Mouse (Mus musculus) urinary bladder, postnatal 25 days (tissue): ENCODE data around the gene Kif5c.

Source experiments
- DNase-seq: peaks from one replicate; pipeline ENCODE4 v3.0.0; 2022; ENCODE audit warnings: low spot score

Gene Kif5c

GRCm38 (mm10) chr2:49746947-49747346, 127.8 kb downstream of the Kif5c start:
- no peak for DNase-seq

- no peak for DNase-seq
These were observed 128.6 kb downstream of the Kif5c start for GRCm38 (mm10) chr2:49747670-49748069.

DNA sequence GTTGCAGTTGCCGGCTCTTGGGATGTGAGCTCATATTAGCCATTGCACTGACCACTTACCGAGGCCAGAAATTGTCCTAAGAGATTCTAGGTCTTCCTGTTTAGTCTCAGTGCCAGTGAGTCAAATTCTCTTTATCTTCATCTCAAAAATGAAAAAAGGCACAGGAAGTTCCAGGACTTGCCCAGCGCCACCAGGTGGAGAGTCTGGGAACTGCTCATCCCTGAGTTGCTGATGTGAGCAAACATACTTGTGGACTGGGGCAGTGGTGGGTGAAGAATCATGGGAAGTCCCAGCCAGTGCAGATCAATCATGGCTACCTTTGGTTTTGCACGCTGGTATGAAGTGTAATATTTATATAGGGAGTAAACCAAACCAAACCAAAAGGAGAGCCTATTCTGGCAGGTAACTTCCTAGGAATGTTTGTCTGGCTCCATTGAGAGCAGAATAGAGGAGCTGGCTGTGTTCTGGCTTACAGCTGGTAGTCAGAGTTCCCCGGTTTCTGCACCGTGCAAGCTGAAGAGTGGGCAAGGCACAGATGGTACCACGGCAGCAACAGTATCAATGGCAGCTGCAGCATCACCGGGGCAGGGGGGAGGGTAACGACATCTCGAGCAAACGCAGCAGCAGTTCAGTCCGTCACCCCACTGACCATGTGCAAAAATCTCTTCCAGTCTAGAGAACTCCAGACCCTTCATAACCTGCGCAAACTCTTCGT, 129.7 kb downstream of the Kif5c start:
- no peak for DNase-seq

DNA sequence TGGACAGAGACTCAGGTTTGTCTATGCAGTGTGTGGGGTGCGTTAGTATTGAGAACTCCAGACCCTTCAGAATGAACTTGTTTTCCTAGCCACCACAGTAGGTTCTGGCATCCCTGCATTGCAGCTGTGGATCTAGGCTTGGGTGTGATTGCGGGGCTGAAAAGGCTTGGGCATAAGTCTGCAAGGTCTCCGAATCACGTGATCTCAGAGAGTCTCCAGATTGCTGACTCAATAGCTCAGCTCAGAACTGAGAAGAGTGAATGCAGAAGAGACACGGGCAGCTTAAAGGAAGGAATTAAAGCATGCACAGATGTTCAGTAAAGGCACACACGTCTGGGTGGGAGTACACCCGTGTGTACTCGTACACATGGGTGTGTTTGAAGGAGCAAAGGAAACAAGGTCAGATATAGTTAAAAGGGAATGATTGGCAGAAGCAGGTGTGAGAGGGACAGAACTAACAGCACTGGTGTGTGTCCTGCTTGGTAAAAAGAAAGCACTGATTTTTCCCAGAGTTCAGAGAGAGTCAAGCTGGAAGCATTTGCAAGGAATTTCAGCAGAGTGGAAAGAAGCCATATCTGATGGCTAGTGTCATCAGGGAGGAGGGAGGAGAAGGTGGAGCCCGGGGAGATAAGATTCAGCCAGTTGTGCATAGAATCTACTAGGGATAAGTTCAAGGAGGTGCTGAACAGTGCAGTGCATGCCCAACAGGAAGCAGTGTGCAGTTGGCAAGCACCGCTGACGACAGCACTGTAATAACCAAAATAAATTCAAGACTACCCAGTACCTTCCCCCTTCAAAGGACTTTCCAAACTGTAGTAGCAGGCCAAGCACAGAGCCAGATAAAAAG, 130.9 kb downstream of the Kif5c start:
- no peak for DNase-seq

DNA sequence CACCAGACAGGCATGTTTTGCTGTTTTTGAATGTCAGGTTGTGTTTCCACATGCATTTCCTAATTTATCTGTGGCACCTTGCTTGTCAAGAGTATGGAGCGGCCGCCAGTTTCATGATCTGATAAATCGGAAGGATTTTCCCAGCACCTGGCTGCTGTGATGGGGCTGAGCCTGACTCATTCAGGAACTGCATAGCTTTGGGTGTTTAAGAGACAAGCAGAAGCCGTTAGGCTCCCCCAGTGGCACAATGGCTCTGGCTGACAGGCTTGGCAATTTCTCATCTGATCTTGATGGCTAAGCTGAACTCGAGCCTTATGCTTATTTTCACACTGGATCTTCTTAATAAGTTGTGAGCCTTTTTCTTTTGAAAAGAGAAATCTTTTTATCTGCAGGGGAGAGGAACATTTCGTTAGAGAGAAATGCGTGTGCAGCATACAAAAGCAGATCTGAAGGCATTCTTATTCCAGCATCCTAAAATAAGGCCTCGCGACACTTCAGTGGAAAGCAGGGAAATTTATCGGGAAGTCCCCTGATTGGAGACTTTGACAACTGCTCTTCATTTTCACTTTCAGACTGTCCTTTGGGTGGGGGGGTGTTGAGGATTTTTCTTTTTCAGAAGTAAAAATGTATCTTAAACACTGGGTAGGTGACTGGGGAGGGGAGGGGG, 132.6 kb downstream of the Kif5c start:
- DNase-seq, result no peak

DNA sequence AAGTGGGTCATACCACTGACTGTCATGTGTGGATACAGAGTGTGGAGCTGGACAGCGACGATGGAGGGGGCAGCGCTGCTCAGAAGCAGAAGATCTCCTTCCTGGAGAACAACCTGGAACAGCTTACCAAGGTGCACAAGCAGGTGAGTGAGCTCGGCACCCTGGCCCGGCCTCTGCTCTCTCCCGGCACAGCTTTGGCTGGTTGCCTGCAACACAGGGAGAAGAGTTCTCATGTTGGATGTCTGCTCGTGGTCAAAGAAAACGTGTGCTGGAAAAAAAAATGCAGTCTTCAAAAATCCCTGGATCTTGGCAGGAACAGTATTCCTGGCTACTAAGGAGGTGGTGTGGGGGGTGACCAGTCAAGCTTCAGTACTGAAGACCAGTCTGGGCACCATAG, 133.1 kb downstream of the Kif5c start:
- DNase-seq, result no peak

DNA sequence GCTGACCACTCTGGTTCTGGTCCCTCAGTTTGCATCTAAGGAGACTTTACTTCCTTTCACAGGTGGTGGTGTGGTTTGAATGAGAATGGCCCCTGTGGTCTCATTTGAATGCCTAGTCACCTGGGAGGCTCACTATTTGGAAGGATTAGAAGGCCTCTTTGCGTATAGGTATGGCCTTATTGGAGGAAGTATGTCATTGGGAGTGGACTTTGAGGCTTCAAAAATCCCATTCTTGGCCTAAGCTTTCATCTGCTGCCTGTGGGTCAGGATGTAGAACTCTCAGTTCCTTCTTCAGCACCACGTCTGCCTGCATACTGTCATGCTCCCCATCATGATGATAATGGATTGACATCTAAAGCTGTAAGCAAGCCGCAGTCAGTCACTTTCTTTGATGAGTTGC, 134.0 kb downstream of the Kif5c start:
- DNase-seq, result no peak

- no peak for DNase-seq
These were observed 136.0 kb downstream of the Kif5c start for GRCm38 (mm10) chr2:49755054-49755453.

GRCm38 (mm10) chr2:49757616-49758015, 138.5 kb downstream of the Kif5c start:
- DNase-seq, result no peak

DNA sequence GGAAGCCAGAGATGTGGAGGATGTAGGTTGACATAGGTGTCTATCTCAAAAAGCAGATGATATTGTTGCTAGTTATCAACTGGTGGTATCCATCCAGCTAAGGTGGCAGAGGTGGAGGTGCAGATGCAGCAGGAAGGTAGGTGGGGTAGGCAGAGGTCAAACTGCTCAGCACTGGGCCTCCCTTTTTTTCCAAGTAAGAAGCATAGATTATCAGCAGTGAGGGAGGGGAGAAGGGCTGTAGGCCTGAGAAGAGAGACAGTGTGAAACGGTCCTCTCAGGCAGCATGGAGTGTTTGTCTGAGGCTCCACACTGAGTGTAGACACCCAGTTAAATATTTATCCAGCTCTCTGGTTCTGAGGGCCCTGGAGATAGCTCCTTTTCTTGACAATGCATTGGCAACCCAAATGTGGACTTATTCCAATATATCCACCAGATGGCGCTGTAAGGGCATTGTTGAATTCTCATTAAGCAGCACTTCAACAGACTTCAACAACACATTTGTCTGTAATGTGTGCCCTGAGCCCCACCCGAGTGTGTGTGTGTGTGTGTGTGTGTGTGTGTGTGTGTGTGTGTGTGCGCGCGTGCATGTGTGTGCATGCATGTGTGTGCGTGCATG, 145.3 kb downstream of the Kif5c start:
- peak; percentile 50 for DNase-seq

DNA sequence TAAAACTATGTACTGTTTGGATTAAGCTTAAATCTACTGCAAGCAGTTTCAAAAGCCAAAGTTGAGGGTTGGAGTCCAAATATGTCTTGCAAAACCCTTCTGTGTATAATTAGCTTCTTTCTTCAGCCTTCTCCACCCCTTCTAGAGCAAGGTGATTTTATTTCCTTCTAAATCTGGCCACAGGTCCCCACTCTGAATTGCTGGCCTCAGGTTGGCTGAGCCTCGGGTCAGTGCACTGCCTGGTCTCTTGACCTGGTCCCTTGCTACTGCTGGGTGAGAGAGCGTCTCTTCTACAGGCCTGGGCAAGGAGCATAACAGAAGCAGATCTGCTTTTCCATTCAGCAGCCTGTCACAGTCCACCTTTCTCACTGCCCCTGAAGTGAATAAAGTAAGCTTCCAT, 149.8 kb downstream of the Kif5c start:
- no peak for DNase-seq

DNA sequence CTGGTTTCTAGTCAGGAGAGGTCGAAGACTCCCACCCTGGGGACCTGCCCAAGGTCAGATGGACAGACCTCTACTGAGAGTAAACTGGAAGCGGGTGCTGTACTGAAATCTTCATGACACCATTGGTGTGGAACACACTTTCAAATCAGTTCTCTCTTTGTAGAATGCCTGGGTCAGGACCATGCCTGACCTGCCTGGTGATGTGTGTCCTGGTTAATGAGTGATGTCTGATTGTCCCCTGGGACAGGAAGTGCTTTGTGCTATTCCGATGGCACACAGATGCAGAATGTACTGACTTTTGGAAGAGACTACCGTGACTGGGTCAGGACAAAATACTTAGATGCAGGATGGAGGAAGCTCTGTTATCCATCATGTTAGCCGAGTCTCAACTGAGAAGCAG, 151.3 kb downstream of the Kif5c start:
- no peak for DNase-seq

DNA sequence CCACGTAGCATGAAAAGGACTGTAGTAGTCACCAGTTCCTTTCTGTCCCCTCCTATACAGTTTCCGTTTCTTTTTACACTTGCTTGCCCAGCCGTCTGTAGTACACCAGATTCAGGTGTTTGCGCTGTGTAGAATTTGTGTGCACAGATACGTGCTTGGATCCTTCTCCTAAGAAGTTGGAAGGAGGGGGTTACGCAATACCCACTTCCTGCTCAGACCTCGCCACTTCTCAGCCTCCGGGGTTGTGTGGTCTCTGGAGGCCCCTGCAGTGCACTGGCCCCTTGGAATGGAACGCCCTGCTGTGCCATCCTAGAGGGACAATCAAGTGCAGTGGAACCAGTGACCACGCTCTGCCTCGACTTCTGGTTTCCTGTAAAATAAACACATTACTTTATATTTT, 152.1 kb downstream of the Kif5c start:
- no peak for DNase-seq

DNA sequence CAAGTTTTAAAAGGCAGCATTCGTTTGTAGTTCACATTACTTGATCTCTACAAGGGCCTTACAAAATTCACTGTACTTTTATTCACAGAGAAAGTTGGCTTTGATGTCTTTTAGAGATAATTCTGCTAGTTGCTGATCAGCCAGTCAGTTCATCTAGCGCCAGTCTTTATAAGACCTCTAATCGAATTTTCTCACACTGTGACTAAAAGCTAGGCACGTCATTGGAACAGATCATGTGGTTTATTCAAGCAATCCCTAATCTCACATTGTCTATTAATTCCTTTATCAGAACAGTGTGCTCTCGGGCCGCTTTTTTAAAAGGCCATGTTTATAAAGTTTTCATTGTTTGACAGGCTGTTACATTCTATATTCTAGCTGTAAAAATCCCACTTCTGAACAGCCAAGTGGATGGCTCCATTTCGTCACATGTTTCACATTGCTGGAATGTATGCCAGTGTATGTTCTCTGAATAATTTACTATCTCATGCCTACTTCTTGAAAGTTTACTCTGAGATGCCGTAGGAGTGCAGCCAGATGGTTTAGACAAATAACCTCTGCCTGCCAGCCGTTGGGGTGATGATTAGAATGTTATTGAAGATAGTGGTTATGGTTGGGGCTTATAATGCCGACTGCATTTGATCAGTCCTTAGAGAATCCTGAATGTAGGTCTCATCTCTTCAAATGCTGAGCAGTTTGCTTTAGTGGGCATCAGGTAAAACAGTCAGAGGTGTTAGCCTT, 154.3 kb downstream of the Kif5c start:
- DNase-seq, result no peak

- DNase-seq, result no peak
These were observed 155.1 kb downstream of the Kif5c start for GRCm38 (mm10) chr2:49774180-49774579.

DNA sequence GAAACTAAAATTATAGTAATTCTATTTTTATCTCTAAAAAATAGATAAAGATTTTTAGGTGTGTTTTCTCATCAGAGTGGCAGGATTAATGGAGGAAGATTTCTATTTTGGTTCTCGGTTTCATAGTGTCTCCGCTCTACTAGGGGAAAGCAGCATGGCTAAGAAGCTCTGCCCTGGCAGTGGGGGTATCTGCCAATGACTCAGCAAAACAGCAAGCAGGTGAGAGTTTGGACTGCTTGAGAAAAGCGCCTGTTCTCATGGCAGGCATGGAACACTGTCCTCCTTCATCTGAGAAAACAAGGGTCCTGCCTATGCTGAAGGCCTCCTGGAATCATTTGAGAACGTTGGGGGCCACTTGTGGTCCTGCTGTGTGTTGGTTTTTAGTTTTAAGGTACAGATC, 156.1 kb downstream of the Kif5c start:
- no peak for DNase-seq

GRCm38 (mm10) chr2:49775735-49776134, 156.6 kb downstream of the Kif5c start:
- DNase-seq, result no peak

- no peak for DNase-seq
These were observed 157.3 kb downstream of the Kif5c start for GRCm38 (mm10) chr2:49776407-49776806.

DNA sequence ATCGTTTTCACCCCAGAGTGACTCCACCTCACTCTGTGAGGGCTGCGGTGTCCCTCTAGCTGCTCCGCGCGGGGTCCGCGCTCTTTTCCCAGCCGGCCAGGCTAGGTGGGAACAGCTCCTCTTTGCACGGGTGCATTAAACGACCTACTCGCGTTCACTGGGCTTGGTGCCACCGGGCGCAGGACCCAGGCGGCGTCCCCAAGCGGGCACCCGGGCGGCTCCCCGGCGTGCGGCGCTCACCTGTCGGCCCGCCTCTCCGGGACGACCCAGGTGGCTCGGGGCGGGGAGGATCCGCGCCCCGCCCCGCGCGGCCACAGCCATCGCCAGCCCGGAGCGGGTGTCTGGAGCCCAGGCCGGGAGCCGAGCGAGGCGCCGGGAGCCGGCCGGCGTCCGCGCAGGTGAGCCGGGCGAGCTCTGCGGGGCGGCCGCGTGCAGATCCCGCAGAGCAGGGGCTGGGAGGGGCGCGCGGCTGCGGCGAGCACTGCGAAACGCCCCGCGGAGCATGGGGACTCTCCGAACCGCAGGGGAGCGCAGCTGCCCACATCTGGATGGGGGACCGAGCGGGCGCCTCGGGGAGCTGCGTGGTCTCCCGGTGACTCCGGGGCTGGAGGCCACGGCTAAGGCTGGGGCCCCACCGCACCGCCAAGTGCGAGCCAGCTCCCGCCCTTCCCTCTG, 168.4 kb downstream of the Kif5c start, which contains the start of gene Lypd6b:
TSS of gene Lypd6b (plus strand) at position 313 of the 675 bp plus-strand sequence.
- peak; percentile 33 for DNase-seq

- no peak for DNase-seq
These were observed 168.9 kb downstream of the Kif5c start for GRCm38 (mm10) chr2:49788051-49788418.

- no peak for DNase-seq
These were observed 169.5 kb downstream of the Kif5c start for GRCm38 (mm10) chr2:49788643-49789042.
